Mouse (Mus musculus): ENCODE results near the gene Mrps34. TPM values are rescaled to one million over a fixed set of nuclear protein-coding genes. Genes with fewer than 3 reads are reported as not detected.
A peak's percentile ranks its signal among the peaks of the same experiment; 100 is the strongest.
"Not testable (repeated sequence)": the region's sequence is repeated elsewhere in the genome, so short reads cannot be mapped to it uniquely, and the experiment has no call there.

Gene Mrps34
- polyA plus RNA-seq, 1 experiment = 100 TPM

DNA sequence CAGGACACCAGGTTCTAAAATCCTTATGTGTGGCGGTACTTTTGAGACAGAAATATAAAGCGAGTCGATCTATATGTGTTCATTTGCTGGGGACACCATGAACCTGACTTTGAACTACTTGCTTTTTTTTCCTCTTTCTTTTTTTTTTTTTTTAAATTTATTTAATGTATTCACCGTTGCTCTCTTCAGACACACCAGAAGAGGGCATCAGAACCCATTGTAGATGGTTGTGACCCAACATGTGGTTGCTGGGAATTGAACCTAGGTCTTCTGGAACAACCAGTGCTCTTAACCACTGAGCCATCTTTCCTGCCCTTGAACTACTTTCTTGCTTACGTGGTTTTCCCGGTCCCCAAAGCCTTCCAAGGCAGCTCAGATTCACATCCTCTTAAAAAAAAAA is 42.4 kb downstream of the Mrps34 start:
- Histone ChIP-seq H3K4me1 (ENCODE audit: control insufficient read depth, insufficient read depth, low read length) (peaks cover 10% of the 10 kb centered on the region; the same call in 1 of the 2 replicates), H3K4me3 (replicated peaks; ENCODE audit: extremely low read depth, low read depth, low read length) (peak overlapping the region; percentile 88)
- DNase-seq = no peak
- TF ChIP-seq POLR2A (IDR thresholded peaks at IDR 0.05; ENCODE audit: borderline replicate concordance, extremely low read depth, low read depth, low read length) (no peak), CTCF (IDR thresholded peaks at IDR 0.05; ENCODE audit: insufficient read depth, low read length) (no peak; the same call in 1 of the 2 replicates)
- 41% methylated on average over 6 of the region's 6 CpGs for WGBS

DNA sequence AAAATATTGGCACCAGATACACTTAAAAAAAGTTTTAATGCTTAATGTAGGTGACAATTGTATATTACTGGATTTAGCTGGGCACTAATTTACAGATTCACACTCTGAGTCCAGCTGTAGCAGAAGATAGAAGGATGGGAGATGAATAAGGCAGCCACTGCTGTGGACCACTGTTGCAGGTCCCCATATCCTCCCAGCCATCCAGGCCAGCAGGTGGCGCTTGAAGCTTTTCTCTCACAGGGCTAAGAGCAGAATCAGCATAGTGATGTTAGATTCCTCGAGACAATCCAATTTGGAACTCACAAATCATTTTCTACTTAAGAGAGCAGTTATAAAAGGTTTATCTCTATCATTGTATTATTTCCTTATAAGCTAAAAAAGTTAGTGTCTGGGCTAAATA is 47.5 kb downstream of the Mrps34 start:
- not testable (repeated sequence) for H3K4me1 ChIP-seq (ENCODE audit: control insufficient read depth, insufficient read depth, low read length); H3K4me3 ChIP-seq (replicated peaks; ENCODE audit: extremely low read depth, low read depth, low read length)
- TF ChIP-seq CTCF (IDR thresholded peaks at IDR 0.05; ENCODE audit: insufficient read depth, low read length) = peak; percentile 47
- 5% methylated on average over 2 of the region's 2 CpGs for WGBS
- peak; percentile 20 for DNase-seq

DNA sequence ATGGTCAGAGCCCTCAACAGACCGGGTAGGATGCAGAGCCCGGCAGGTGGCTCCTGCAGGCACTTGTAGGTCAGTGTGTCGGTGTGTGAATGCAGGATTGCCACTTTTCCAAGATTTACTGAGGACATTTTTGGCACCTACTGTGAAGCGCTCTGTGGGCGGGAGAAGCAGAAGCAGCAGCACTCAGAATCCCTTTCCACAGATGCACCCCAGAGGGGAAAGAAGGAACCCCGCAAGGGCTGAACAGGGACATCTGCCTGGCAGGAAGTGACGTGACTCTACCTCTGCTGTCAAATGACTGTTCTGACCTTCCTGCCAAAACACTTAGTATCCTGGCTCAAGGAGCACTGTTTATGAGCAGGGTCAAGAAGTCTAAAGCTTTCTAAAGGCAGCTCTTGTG is 48.1 kb downstream of the Mrps34 start:
- Histone ChIP-seq H3K4me1 (ENCODE audit: control insufficient read depth, insufficient read depth, low read length) (no peaks in the 10 kb centered on the region), H3K4me3 (replicated peaks; ENCODE audit: extremely low read depth, low read depth, low read length) (no peak overlapping the region)
- WGBS = 87% methylated on average over 7 of the region's 7 CpGs
- no peak for DNase-seq
- no peak for TF ChIP-seq CTCF (IDR thresholded peaks at IDR 0.05; ENCODE audit: insufficient read depth, low read length)
- TF ChIP-seq POLR2A (IDR thresholded peaks at IDR 0.05; ENCODE audit: borderline replicate concordance, extremely low read depth, low read depth, low read length) = no peak

DNA sequence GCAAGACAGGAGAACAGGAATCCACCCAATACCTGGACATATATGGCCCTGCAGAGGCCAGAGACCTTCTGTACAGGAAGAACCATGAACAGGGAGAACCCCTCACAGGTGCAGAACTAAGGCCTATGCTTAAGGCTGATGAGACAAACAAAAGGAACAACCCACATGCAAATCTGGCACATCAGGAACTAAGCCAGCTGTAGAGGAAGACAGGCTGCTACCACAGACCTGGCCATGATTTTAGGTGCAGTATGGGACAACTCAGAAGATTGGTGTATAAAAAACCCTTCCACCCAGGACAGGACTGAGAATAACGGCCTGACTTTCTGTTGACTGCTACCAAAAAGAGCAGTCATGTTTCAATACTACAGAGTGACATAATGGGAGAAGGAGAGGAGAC is 48.7 kb downstream of the Mrps34 start:
- H3K4me1 ChIP-seq (ENCODE audit: control insufficient read depth, insufficient read depth, low read length); DNase-seq; H3K4me3 ChIP-seq (replicated peaks; ENCODE audit: extremely low read depth, low read depth, low read length): not testable (repeated sequence)
- WGBS = 82% methylated on average over 1 of the region's 1 CpGs

Other genes starting within 250 kb of the Mrps34 start
- 507 and 712 TPM in 2 replicates for gene Slc9a3r2, start 244.8 kb upstream of the Mrps34 start, polyA plus RNA-seq (2012; rRNA removed)
- gene Npw, start 236.7 kb upstream of the Mrps34 start, polyA plus RNA-seq (2012; rRNA removed) = 77.9 and 131 TPM in 2 replicates
- 89.7 and 89.8 TPM in 2 replicates for gene Zfp598, start 225.4 kb upstream of the Mrps34 start, polyA plus RNA-seq (2012; rRNA removed)
- 0.46 and 0.62 TPM in 2 replicates for gene Syngr3, start 205.2 kb upstream of the Mrps34 start, polyA plus RNA-seq (2012; rRNA removed)
- 13.7 and 20.3 TPM in 2 replicates for gene Gfer, start 199.0 kb upstream of the Mrps34 start, polyA plus RNA-seq (2012; rRNA removed)
- gene Noxo1, start 198.9 kb upstream of the Mrps34 start, polyA plus RNA-seq (2012; rRNA removed) = 13.2 and 14.2 TPM in 2 replicates
- gene Tbl3, start 187.5 kb upstream of the Mrps34 start, polyA plus RNA-seq (2012; rRNA removed) = 45.4 and 60.7 TPM in 2 replicates
- gene Rnf151, start 177.1 kb upstream of the Mrps34 start, polyA plus RNA-seq (2012; rRNA removed) = 0.29 and 0.57 TPM in 2 replicates
- gene Rps2, start 177.0 kb upstream of the Mrps34 start, polyA plus RNA-seq (2012; rRNA removed) = 1,603 and 2,135 TPM in 2 replicates
- 174 and 218 TPM in 2 replicates for gene Ndufb10, start 170.6 kb upstream of the Mrps34 start, polyA plus RNA-seq (2012; rRNA removed)
- gene Rpl3l, start 167.3 kb upstream of the Mrps34 start, polyA plus RNA-seq (2012; rRNA removed) = 0.26 and 6.4 TPM in 2 replicates
- gene Msrb1, start 158.5 kb upstream of the Mrps34 start, polyA plus RNA-seq (2012; rRNA removed) = 84.4 and 103 TPM in 2 replicates
- gene Hs3st6, start 142.1 kb upstream of the Mrps34 start, polyA plus RNA-seq (2012; rRNA removed) = 6.4 and 8.9 TPM in 2 replicates
- gene Meiob, start 90.8 kb upstream of the Mrps34 start, polyA plus RNA-seq (2012; rRNA removed) = not detected in 2 replicates
- 56.1 and 83.4 TPM in 2 replicates for gene Hagh, start 55.0 kb upstream of the Mrps34 start, polyA plus RNA-seq (2012; rRNA removed)
- 6.4 and 7.8 TPM in 2 replicates for gene Fahd1, start 44.8 kb upstream of the Mrps34 start, polyA plus RNA-seq (2012; rRNA removed)
- gene Igfals, start 29.1 kb upstream of the Mrps34 start, polyA plus RNA-seq (2012; rRNA removed) = 3.0 and 3.9 TPM in 2 replicates
- 23.6 and 36.7 TPM in 2 replicates for gene Nubp2, start 8.8 kb upstream of the Mrps34 start, polyA plus RNA-seq (2012; rRNA removed)
- 76.4 and 85.4 TPM in 2 replicates for gene Spsb3, start 8.5 kb upstream of the Mrps34 start, polyA plus RNA-seq (2012; rRNA removed)
- gene Eme2, start within 50 bp of the Mrps34 start, polyA plus RNA-seq (2012; rRNA removed) = 41.1 and 48.0 TPM in 2 replicates
- 55.8 and 69.4 TPM in 2 replicates for gene Nme3, start 1.4 kb downstream of the Mrps34 start, polyA plus RNA-seq (2012; rRNA removed)
- gene Mapk8ip3, start 41.9 kb downstream of the Mrps34 start, polyA plus RNA-seq (2012; rRNA removed) = 110 and 119 TPM in 2 replicates
- 6.1 and 10.2 TPM in 2 replicates for gene Jpt2, start 65.6 kb downstream of the Mrps34 start, polyA plus RNA-seq (2012; rRNA removed)
- gene Cramp1l, start 120.7 kb downstream of the Mrps34 start, polyA plus RNA-seq (2012; rRNA removed) = 16.4 and 18.0 TPM in 2 replicates
- gene Ift140, start 121.0 kb downstream of the Mrps34 start, polyA plus RNA-seq (2012; rRNA removed) = 9.1 and 11.1 TPM in 2 replicates
- gene Tmem204, start 188.5 kb downstream of the Mrps34 start, polyA plus RNA-seq (2012; rRNA removed) = 340 and 393 TPM in 2 replicates
- gene Telo2, start 220.9 kb downstream of the Mrps34 start, polyA plus RNA-seq (2012; rRNA removed) = 17.9 and 19.2 TPM in 2 replicates
- not detected in 2 replicates for gene Ptx4, start 225.6 kb downstream of the Mrps34 start, polyA plus RNA-seq (2012; rRNA removed)
- gene Clcn7, start 238.3 kb downstream of the Mrps34 start, polyA plus RNA-seq (2012; rRNA removed) = 35.3 and 44.6 TPM in 2 replicates